Mouse (Mus musculus): ENCODE data around the gene Gpr68.

Gene Gpr68

GRCm38 (mm10) chr12:100910731-100911130 lies 2.7 kb upstream of the Gpr68 start:
- DNase-seq: no peak

- DNase-seq: no peak
These were observed 1.8 kb upstream of the Gpr68 start for GRCm38 (mm10) chr12:100909765-100910164.

GRCm38 (mm10) chr12:100908298-100909034 lies 468 bp upstream of the Gpr68 start:
- peak in 1 of 2 experiments; percentile 18 for DNase-seq

- no peak for DNase-seq
These were observed 1.1 kb downstream of the Gpr68 start for GRCm38 (mm10) chr12:100906861-100907260.

- peak; percentile 28 to 49 for DNase-seq
These were observed 4.2 kb downstream of the Gpr68 start for GRCm38 (mm10) chr12:100903761-100904160.

- no peak for DNase-seq
These were observed 6.6 kb downstream of the Gpr68 start for GRCm38 (mm10) chr12:100901386-100901785.

GRCm38 (mm10) chr12:100900901-100901300 lies 7.1 kb downstream of the Gpr68 start:
- no peak for DNase-seq

GRCm38 (mm10) chr12:100899111-100899640 lies 8.8 kb downstream of the Gpr68 start:
- peak in 1 of 2 experiments; percentile 38 for DNase-seq

GRCm38 (mm10) chr12:100897736-100898650 lies 10.0 kb downstream of the Gpr68 start:
- no peak for DNase-seq

- DNase-seq: no peak
These were observed 11.3 kb downstream of the Gpr68 start for GRCm38 (mm10) chr12:100896661-100897060.

GRCm38 (mm10) chr12:100895504-100895903 lies 12.5 kb downstream of the Gpr68 start:
- no peak for DNase-seq

- DNase-seq: no peak
These were observed 17.4 kb downstream of the Gpr68 start for GRCm38 (mm10) chr12:100890548-100890947.

- DNase-seq: no peak
These were observed 20.2 kb downstream of the Gpr68 start for GRCm38 (mm10) chr12:100887801-100888258.

- no peak for DNase-seq
These were observed 21.1 kb downstream of the Gpr68 start for GRCm38 (mm10) chr12:100886877-100887276.

- DNase-seq: no peak
These were observed 22.4 kb downstream of the Gpr68 start for GRCm38 (mm10) chr12:100885585-100885984.

- DNase-seq: peak in 1 of 2 experiments; percentile 14
These were observed 24.8 kb downstream of the Gpr68 start for GRCm38 (mm10) chr12:100883168-100883567.

- no peak for DNase-seq
These were observed 29.4 kb downstream of the Gpr68 start for GRCm38 (mm10) chr12:100878556-100878955.

GRCm38 (mm10) chr12:100877936-100878335 lies 30.1 kb downstream of the Gpr68 start:
- DNase-seq: no peak

GRCm38 (mm10) chr12:100875960-100876359 lies 32.0 kb downstream of the Gpr68 start:
- DNase-seq: no peak

- no peak for DNase-seq
These were observed 32.4 kb downstream of the Gpr68 start for GRCm38 (mm10) chr12:100875553-100875952.

- DNase-seq: no peak
These were observed 34.4 kb downstream of the Gpr68 start for GRCm38 (mm10) chr12:100873612-100874011.

- no peak for DNase-seq
These were observed 36.2 kb downstream of the Gpr68 start for GRCm38 (mm10) chr12:100871841-100872240.

GRCm38 (mm10) chr12:100871234-100871633 lies 36.8 kb downstream of the Gpr68 start:
- DNase-seq: no peak
